Mouse (Mus musculus) bone marrow, adult 2 months (tissue): ENCODE results near the gene Otud7b.

Experiments
- CTCF ChIP-seq: fragments of 200-500 bp; IDR thresholded peaks from 2 replicates; pipeline ENCODE4 v1.5.1; 2011; ENCODE audit warnings: low read length, control low read depth; ENCODE audit not compliant: control insufficient read depth, insufficient read depth
- POLR2A ChIP-seq: fragments of 200-500 bp; IDR thresholded peaks from 2 replicates; pipeline ENCODE4 v1.6.1; 2011; ENCODE audit warnings: low read depth, mild to moderate bottlenecking, control low read depth, low read length, borderline replicate concordance; ENCODE audit not compliant: control insufficient read depth

DNA sequence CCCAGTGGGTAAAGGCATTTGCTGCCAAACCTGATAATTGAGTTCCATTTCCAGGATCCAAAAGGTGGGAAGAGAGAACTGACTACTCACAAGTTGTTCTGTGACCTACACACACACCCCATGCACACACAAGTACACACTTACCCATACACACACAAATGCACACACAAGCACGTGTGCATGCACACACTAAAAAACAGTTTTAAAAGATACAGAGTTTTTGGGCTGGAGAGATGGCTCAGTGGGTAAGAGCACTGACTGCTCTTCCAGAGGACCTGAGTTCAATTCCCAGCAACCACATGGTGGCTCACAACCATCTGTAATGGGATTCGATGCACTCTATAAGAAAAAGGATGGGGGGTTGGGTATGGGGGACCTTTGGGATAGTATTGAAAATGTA lies 41.0 kb upstream of the Otud7b start:
- no peak for TF ChIP-seq POLR2A
- TF ChIP-seq CTCF, result no peak
